Mouse (Mus musculus) adrenal gland, adult (tissue): Measurements from ENCODE around the gene BC028528.
"Not testable (repeated sequence)": the region's sequence is repeated elsewhere in the genome, so short reads cannot be mapped to it uniquely, and the experiment has no call there.

Source experiments
- DNase-seq, 2 experiments: peaks; one replicate each; pipeline ENCODE4 v3.0.0; 2022 to 2023; ENCODE audit warnings: low spot score in 1 of 2; ENCODE audit not compliant: inconsistent age in 2 of 2

BC028528 gene

GRCm38 (mm10) chr3:95891211-95892065 is at the start of gene BC028528:
Gene BC028528, minus strand, starts transcription at chr3:95892005.
- DNase-seq = peak in 1 of 2 experiments; percentile 68

- peak in 1 of 2 experiments; percentile 48 for DNase-seq
Observed at GRCm38 (mm10) chr3:95938835-95939234, 47.0 kb upstream of the BC028528 start.

DNA sequence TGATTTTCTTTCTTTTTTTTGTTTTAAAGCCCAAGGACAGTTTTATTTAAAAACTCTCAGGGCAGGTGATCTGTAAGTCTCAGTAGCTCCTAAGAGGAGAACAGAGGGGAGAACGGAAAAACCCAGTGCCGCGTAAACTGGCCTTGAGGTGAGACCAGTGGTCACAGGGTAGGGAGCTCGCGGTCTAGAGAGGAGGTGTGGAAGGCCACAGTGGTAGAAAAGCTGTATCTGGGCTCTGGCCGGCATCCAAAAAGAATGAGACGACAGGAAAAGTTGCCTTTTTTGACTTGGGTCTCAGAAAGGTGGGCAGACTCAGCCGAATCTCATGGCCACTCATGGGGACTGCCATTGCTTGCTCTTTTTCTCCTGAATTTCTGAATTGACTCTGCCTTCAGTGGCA is 46.4 kb upstream of the BC028528 start:
- DNase-seq = peak; percentile 59 to 73

DNA sequence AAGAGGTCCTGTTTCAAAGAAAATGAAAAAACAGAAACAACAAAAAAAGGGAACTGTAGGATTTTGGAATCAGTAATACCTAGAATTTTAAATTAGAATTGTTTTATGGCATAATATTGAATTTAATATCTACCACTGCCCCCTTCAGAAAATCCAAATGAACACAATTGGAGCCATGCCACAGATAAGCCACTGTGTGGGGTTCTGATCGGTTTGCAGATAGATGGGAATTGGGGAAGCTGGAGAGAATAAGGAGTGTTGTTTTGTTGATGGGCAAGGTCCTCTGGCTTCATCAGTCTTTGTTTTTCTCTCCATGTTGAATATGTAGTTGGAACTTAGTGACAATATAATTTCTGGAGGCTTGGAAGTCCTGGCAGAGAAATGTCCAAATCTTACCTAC is 42.6 kb upstream of the BC028528 start:
- no peak for DNase-seq

DNA sequence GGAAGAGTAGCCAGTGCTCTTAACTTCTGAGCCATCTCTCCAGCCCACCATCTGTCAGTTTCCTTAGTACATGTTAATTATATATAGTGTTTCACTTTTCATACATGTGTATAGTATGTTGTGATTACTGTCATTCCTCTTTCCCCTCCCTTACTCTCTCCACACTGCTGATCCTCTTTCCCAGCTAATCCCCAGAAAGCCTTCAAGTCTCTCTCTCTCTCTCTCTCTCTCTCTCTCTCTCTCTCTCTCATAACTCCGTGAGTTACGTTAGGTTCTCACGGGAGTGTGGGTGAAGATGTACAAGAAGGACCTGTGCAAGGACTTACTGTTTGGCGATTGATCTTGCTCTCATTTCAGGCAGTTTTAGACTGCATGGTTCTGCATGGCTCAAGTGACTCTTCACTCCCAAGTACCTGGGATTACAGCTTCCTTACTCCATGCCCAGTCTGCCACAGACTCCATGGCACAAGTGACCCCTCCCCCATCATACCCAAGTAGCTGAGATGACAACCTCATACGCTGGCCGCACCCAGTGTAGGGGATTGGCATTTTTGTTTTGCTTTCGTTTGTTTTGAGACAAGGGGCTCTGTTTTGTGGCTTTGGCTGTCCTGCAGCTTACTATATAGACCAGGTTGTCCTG is 41.4 kb upstream of the BC028528 start:
- DNase-seq = no peak

GRCm38 (mm10) chr3:95932566-95932965 is 40.8 kb upstream of the BC028528 start:
- no peak for DNase-seq

GRCm38 (mm10) chr3:95932157-95932556 is 40.4 kb upstream of the BC028528 start:
- no peak for DNase-seq

DNA sequence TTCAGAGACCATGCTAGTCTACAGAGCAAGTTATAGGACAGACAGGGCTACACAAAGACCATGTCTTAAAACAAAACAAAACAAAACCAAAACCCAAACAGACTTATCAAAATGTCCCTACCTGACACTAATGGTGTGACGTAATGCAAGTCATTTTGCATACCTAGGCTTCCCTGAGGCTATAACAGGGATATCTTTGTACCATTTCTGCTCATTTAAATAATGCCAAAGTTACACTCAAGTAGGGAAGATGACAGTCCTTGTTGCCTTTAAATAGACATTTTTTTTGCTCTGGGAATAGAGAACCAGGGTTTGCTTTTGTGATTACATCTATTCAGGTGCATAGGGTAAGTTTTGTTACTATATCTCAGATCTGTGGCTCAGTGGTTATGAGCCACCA is 39.7 kb upstream of the BC028528 start:
- DNase-seq = no peak

- no peak for DNase-seq
Observed at GRCm38 (mm10) chr3:95930471-95930789, 38.6 kb upstream of the BC028528 start.

- DNase-seq = peak; percentile 65 to 86
Observed at GRCm38 (mm10) chr3:95929581-95930470, 38.0 kb upstream of the BC028528 start.

- peak; percentile 98 to 100 for DNase-seq
Observed at GRCm38 (mm10) chr3:95928658-95929503, 37.1 kb upstream of the BC028528 start, which contains the start of gene Anp32e. Gene Anp32e, plus strand, starts transcription at chr3:95929246.

GRCm38 (mm10) chr3:95928261-95928657 is 36.5 kb upstream of the BC028528 start:
- no peak for DNase-seq

- no peak for DNase-seq
Observed at GRCm38 (mm10) chr3:95925087-95925486, 33.3 kb upstream of the BC028528 start.

DNA sequence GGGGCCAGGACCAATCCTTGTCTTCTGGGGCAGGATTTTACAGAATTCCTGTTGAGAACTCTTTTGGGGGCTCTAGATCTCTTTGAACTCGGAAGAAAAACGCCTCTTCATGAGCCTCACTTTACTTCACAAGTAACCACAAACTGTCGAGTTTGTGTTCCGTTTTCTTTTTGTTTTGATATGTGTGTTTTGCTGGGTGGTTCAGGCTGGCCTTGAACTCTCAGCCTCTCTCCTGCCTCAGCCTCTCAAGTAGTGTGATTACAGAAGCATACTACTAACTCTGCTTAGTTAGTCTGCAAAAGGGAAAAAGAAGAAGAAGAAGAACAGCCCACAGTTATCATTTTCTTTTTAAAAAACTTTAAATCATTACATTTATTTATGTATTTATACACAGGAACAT is 32.4 kb upstream of the BC028528 start:
- DNase-seq = no peak

DNA sequence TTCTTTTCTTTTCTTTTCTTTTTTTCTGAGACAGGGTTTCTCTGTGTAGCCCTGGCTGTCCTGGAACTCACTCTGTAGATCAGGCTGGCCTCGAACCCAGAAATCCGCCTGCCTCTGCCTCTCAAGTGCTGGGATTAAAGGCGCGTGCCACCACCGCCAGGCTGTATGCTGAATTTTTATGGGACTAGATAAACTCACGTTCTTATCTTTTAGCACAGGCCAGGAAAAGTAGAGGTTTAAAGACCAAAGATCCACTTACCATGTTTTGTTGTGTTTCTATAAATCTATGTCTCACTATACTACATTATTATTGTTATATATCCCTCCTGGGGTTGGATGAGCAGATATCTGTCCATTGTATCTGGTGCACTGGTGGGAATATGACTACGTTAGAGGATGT is 31.6 kb upstream of the BC028528 start:
- DNase-seq = not testable (repeated sequence)

GRCm38 (mm10) chr3:95920532-95920931 is 28.7 kb upstream of the BC028528 start:
- not testable (repeated sequence) for DNase-seq

DNA sequence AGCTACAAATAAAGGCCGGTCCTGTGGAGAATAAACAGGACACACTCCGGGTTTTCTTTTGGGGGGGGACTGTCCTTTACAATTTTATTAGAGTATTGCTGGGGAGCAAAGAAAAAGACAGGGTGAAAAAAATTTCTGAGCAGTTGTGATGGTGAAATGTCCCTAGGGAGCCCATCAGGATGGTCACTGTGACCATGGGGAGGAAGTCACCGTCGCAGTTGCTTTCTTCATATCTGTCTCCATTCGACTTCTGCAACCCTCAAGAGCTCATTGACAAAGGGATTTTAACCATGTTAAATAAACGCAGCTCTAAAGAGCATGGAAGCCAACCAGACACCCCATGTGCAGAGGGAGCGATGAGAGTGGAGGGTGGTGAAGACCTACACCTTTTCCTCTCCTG is 25.0 kb upstream of the BC028528 start:
- no peak for DNase-seq

DNA sequence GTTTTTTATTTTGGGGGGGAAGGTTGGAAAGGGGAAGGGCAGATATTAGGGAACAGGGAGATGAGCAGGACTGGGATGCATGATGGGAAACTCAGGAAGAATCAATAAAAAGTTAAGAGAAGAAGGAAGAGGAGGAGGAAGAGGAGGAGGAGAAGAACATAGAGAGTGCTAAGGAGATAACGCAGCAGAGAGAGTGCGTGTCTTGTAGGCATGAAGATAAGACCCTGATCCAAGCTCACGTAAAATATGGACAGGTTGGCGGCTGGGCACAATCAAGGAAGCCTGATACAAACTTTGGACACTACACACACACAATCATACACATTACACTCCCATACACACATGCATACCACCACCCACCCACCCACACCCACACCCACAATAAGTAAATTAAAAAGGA is 22.9 kb upstream of the BC028528 start:
- DNase-seq = no peak

GRCm38 (mm10) chr3:95907613-95908012 is 15.8 kb upstream of the BC028528 start:
- DNase-seq = no peak

GRCm38 (mm10) chr3:95906860-95907259 is 15.1 kb upstream of the BC028528 start:
- peak in 1 of 2 experiments; percentile 77 for DNase-seq
